ENCODE assay signal across 8 mouse cellular contexts in genomic region chr7:67222220-67222862, GRCm38 (mm10). TPM values are rescaled to one million over a fixed set of nuclear protein-coding genes. Genes with fewer than 3 reads are reported as not detected.
DNase-seq lines count a peak whose midpoint lies in the region; ATAC-seq and TF ChIP-seq lines count a peak whose summit lies in the region.

Gene Lysmd4 (plus strand): TSS chr7:67222544.

- peak; percentile 93 for ATAC-seq in embryonic facial prominence, embryonic 13.5 days (ENCODE audit: insufficient number of reproducible peaks, insufficient read depth, low FRiP score, low TSS enrichment, low read depth)
- peak; percentile 96 for ATAC-seq in limb, embryonic 12.5 days (ENCODE audit: insufficient number of reproducible peaks, insufficient read depth, low FRiP score, low TSS enrichment, low read depth)
- peak; percentile 98 for ATAC-seq in midbrain, embryonic 15.5 days (replicated peaks)

- H3K4me1 ChIP-seq in embryonic facial prominence, embryonic 13.5 days, result peaks cover 17% of the 10 kb centered on the region
- H3K4me1 ChIP-seq in kidney, adult 2 months (ENCODE audit: control insufficient read depth, insufficient read depth, low read length), result peaks cover 12% of the 10 kb centered on the region; the same call in 1 of the 2 replicates
- H3K4me1 ChIP-seq in limb, embryonic 12.5 days (replicated peaks), result peaks cover 15% of the 10 kb centered on the region
- peaks cover 19% of the 10 kb centered on the region for H3K4me1 ChIP-seq in midbrain, embryonic 15.5 days
- peaks cover 3% of the 10 kb centered on the region; the same call in 1 of the 2 replicates for H3K4me1 ChIP-seq in spleen, adult 2 months (ENCODE audit: control insufficient read depth, insufficient read depth, insufficient read length)

- TF ChIP-seq POLR2A in kidney, adult 2 months (IDR thresholded peaks at IDR 0.05; ENCODE audit: low read depth, low read length), result peak; percentile 12
- TF ChIP-seq POLR2A in spleen, adult 2 months (IDR thresholded peaks at IDR 0.05; ENCODE audit: low read depth, low read length), result no peak; the same call in 1 of the 2 replicates

- no peak for TF ChIP-seq CTCF in kidney, adult 2 months (conservative IDR thresholded peaks at IDR 0.05; ENCODE audit: insufficient read depth, insufficient read length, low read depth, low read length)
- TF ChIP-seq CTCF in spleen, adult 2 months (IDR thresholded peaks at IDR 0.05; ENCODE audit: extremely low read depth, insufficient read depth, insufficient read length, insufficient replicate concordance), result no peak

- no peaks in the 10 kb centered on the region for H3K27me3 ChIP-seq in embryonic facial prominence, embryonic 13.5 days
- H3K27me3 ChIP-seq in kidney, adult 2 months (replicated peaks; ENCODE audit: control insufficient read depth, insufficient read depth, low read length), result no peaks in the 10 kb centered on the region
- H3K27me3 ChIP-seq in limb, embryonic 12.5 days, result no peaks in the 10 kb centered on the region
- H3K27me3 ChIP-seq in midbrain, embryonic 15.5 days (replicated peaks), result no peaks in the 10 kb centered on the region
- H3K27me3 ChIP-seq in spleen, adult 2 months (ENCODE audit: control insufficient read depth, insufficient read depth, low read length), result no peaks in the 10 kb centered on the region

- peak within 1 kb of the TSS; percentile 58; the same call in 1 of the 2 replicates for H3K27ac ChIP-seq in embryonic facial prominence, embryonic 13.5 days
- peak within 1 kb of the TSS; percentile 62 for H3K27ac ChIP-seq in kidney, adult 2 months (ENCODE audit: insufficient read depth, low read depth, low read length)
- 0 out of 2 replicates have a peak within 1 kb of the TSS, but pooled peaks have one; percentile 25 for H3K27ac ChIP-seq in limb, embryonic 12.5 days
- peak within 1 kb of the TSS; percentile 70 for H3K27ac ChIP-seq in midbrain, embryonic 15.5 days
- no peak within 1 kb of the TSS; the same call in 1 of the 2 replicates for H3K27ac ChIP-seq in spleen, adult 2 months (ENCODE audit: insufficient read depth, low read length)

- DNase-seq in 3134 (ENCODE audit: extremely low read depth, insufficient read length, low spot score), result peak; percentile 88
- DNase-seq in adrenal gland, postnatal 36 days, result peak; percentile 98 to 99
- peak; percentile 98 to 99 for DNase-seq in heart, adult 18-20 months
- peak; percentile 99 for DNase-seq in kidney, adult 2 months
- peak; percentile 82 to 96 for DNase-seq in spleen, adult 2 months (ENCODE audit: low read depth in 1 of 2, low spot score in 2 of 2)

- peak within 1 kb of the TSS; percentile 87 for H3K9ac ChIP-seq in embryonic facial prominence, embryonic 13.5 days
- peak within 1 kb of the TSS; percentile 75 for H3K9ac ChIP-seq in limb, embryonic 12.5 days (replicated peaks)
- peak within 1 kb of the TSS; percentile 77 for H3K9ac ChIP-seq in midbrain, embryonic 15.5 days

- peak within 1 kb of the TSS; percentile 80 for H3K4me3 ChIP-seq in embryonic facial prominence, embryonic 13.5 days
- H3K4me3 ChIP-seq in kidney, adult 2 months (ENCODE audit: insufficient read depth, low read depth, low read length), result peak within 1 kb of the TSS; percentile 95
- peak within 1 kb of the TSS; percentile 82 for H3K4me3 ChIP-seq in limb, embryonic 12.5 days (replicated peaks)
- peak within 1 kb of the TSS; percentile 72 for H3K4me3 ChIP-seq in midbrain, embryonic 15.5 days
- H3K4me3 ChIP-seq in spleen, adult 2 months (ENCODE audit: extremely low read depth, insufficient read depth, insufficient read length), result peak within 1 kb of the TSS; percentile 95

- 4% methylated on average over 31 of the region's 31 CpGs for WGBS in embryonic facial prominence, embryonic 13.5 days
- 2% methylated on average over 31 of the region's 31 CpGs for WGBS in kidney, adult 2 months
- WGBS in limb, embryonic 12.5 days, result 7% methylated on average over 31 of the region's 31 CpGs
- WGBS in midbrain, embryonic 15.5 days, result 4% methylated on average over 31 of the region's 31 CpGs
- WGBS in spleen, adult 2 months, result 3% methylated on average over 31 of the region's 31 CpGs

- no peaks in the 10 kb centered on the region for H3K9me3 ChIP-seq in embryonic facial prominence, embryonic 13.5 days
- H3K9me3 ChIP-seq in limb, embryonic 12.5 days, result no peaks in the 10 kb centered on the region
- H3K9me3 ChIP-seq in midbrain, embryonic 15.5 days, result no peaks in the 10 kb centered on the region

- H3K4me2 ChIP-seq in embryonic facial prominence, embryonic 13.5 days, result peak within 1 kb of the TSS; percentile 89
- peak within 1 kb of the TSS; percentile 87 for H3K4me2 ChIP-seq in limb, embryonic 12.5 days
- peak within 1 kb of the TSS; percentile 87 for H3K4me2 ChIP-seq in midbrain, embryonic 15.5 days

- H3K36me3 ChIP-seq in embryonic facial prominence, embryonic 13.5 days, result peaks cover 23% of the 10 kb centered on the region
- no peaks in the 10 kb centered on the region for H3K36me3 ChIP-seq in kidney, adult 2 months (ENCODE audit: control insufficient read depth, insufficient read depth, low read length)
- H3K36me3 ChIP-seq in limb, embryonic 12.5 days, result peaks cover 30% of the 10 kb centered on the region
- no peaks in the 10 kb centered on the region; the same call in 1 of the 2 replicates for H3K36me3 ChIP-seq in midbrain, embryonic 15.5 days (replicated peaks)
- H3K36me3 ChIP-seq in spleen, adult 2 months (ENCODE audit: control insufficient read depth, insufficient read depth, low read length), result 0 out of 2 replicates have a peak, but pooled peaks cover 2% of the 10 kb centered on the region

RNA-seq across cellular contexts. Expression of gene Lysmd4, which starts in this region (rescaled TPM):
- total RNA-seq in adrenal gland, postnatal 36 days (2021), result 10 to 100 TPM in 1 of 2 experiments, 1 to 10 TPM in 1; 9.0 to 10.4 TPM
- 16.1 and 19.7 TPM in 2 replicates for polyA plus RNA-seq in embryonic facial prominence, embryonic 13.5 days (2015; fragmentation: Nextera tagmentation; extraction: Ambion mirVana)
- total RNA-seq in heart, adult 18-20 months (2021), result 10 to 100 TPM; 15.2 to 18.1 TPM
- polyA plus RNA-seq in kidney, adult 2 months (2012; rRNA removed), result 11.0 and 11.2 TPM in 2 replicates
- 17.5 and 18.8 TPM in 2 replicates for polyA plus RNA-seq in limb, embryonic 12.5 days (2016; fragmentation: Nextera tagmentation; extraction: Ambion mirVana)
- polyA plus RNA-seq in midbrain, embryonic 15.5 days (2015; fragmentation: Nextera tagmentation; extraction: Ambion mirVana), result 35.4 and 36.2 TPM in 2 replicates
- 5.2 and 6.0 TPM in 2 replicates for polyA plus RNA-seq in spleen, adult 2 months (2012; rRNA removed)
